ENCODE assay signal across 8 mouse cellular contexts in genomic region chr16:32164396-32165027, GRCm38 (mm10). TPM values are rescaled to one million over a fixed set of nuclear protein-coding genes. Genes with fewer than 3 reads are reported as not detected.
DNase-seq lines count a peak whose midpoint lies in the region; ATAC-seq and TF ChIP-seq lines count a peak whose summit lies in the region.

No protein-coding gene starts in this region.

- H3K36me3 ChIP-seq in embryonic facial prominence, embryonic 14.5 days (ENCODE audit: control insufficient read depth, insufficient read depth, low read length), result no peaks in the 10 kb centered on the region
- H3K36me3 ChIP-seq in intestine, postnatal 0 days (ENCODE audit: control insufficient read depth, insufficient read depth), result no peaks in the 10 kb centered on the region

- no peak for DNase-seq in layer of hippocampus, adult 2 months (ENCODE audit: low spot score in 2 of 2)
- no peak for DNase-seq in layer of hippocampus, adult 8-10 months (ENCODE audit: low spot score in 2 of 2)
- no peak for DNase-seq in embryonic facial prominence, embryonic 14.5 days (ENCODE audit: low spot score)
- DNase-seq in thymus, postnatal 4 days, result peak; percentile 60
- DNase-seq in T-cell, adult 2 months (ENCODE audit: low spot score), result no peak
- no peak for DNase-seq in frontal cortex, postnatal 10 days (ENCODE audit: low spot score in 2 of 2)

- H3K27ac ChIP-seq in layer of hippocampus, adult 2 months, result peak overlapping the region; percentile 93
- no peak overlapping the region for H3K27ac ChIP-seq in embryonic facial prominence, embryonic 14.5 days (replicated peaks; ENCODE audit: low read depth, low read length)
- no peak overlapping the region for H3K27ac ChIP-seq in intestine, postnatal 0 days (ENCODE audit: low read depth, low read length)

- H3K27me3 ChIP-seq in embryonic facial prominence, embryonic 14.5 days (replicated peaks; ENCODE audit: control insufficient read depth, insufficient read depth, low read length), result peaks cover 12% of the 10 kb centered on the region
- no peaks in the 10 kb centered on the region for H3K27me3 ChIP-seq in intestine, postnatal 0 days (replicated peaks; ENCODE audit: control insufficient read depth, insufficient read depth, low read length)

- 0 out of 2 replicates have a peak, but pooled peaks cover 10% of the 10 kb centered on the region for H3K4me1 ChIP-seq in embryonic facial prominence, embryonic 14.5 days (ENCODE audit: control insufficient read depth, insufficient read depth, low read length)
- no peaks in the 10 kb centered on the region for H3K4me1 ChIP-seq in intestine, postnatal 0 days (replicated peaks; ENCODE audit: control insufficient read depth, insufficient read depth, low read length)

- no peak for TF ChIP-seq CTCF in layer of hippocampus, adult 2 months (conservative IDR thresholded peaks at IDR 0.05)
- TF ChIP-seq CTCF in intestine, postnatal 0 days (IDR thresholded peaks at IDR 0.05; ENCODE audit: low read depth), result no peak

- peak overlapping the region; percentile 80 for H3K4me2 ChIP-seq in embryonic facial prominence, embryonic 14.5 days (ENCODE audit: low read depth, low read length)
- peak overlapping the region; percentile 63 for H3K4me2 ChIP-seq in intestine, postnatal 0 days (replicated peaks; ENCODE audit: low read depth)

- 74% methylated on average over 19 of the region's 19 CpGs for WGBS in embryonic facial prominence, embryonic 14.5 days
- 75% methylated on average over 19 of the region's 19 CpGs for WGBS in intestine, postnatal 0 days

- no peak for ATAC-seq in embryonic facial prominence, embryonic 14.5 days (ENCODE audit: low read depth)
- ATAC-seq in intestine, postnatal 0 days, result no peak
- peak; percentile 11 for ATAC-seq in megakaryocyte progenitor cell, adult 5-6 weeks (replicated peaks; ENCODE audit: poor library complexity)

- H3K9me3 ChIP-seq in embryonic facial prominence, embryonic 14.5 days (ENCODE audit: control insufficient read depth, low read length), result no peaks in the 10 kb centered on the region
- H3K9me3 ChIP-seq in intestine, postnatal 0 days (ENCODE audit: control insufficient read depth), result no peaks in the 10 kb centered on the region

- peak overlapping the region; percentile 59 for H3K4me3 ChIP-seq in layer of hippocampus, adult 2 months
- H3K4me3 ChIP-seq in embryonic facial prominence, embryonic 14.5 days (ENCODE audit: low read depth, low read length), result peak overlapping the region; percentile 39
- peak overlapping the region; percentile 32 for H3K4me3 ChIP-seq in intestine, postnatal 0 days (ENCODE audit: low read depth, low read length)

- H3K9ac ChIP-seq in embryonic facial prominence, embryonic 14.5 days (ENCODE audit: low read depth, low read length), result 0 out of 2 replicates have a peak overlapping the region, but pooled peaks have one; percentile 66
- no peak overlapping the region for H3K9ac ChIP-seq in intestine, postnatal 0 days (ENCODE audit: low read depth, low read length)

RNA-seq across cellular contexts. Expression of gene Nrros, which starts 0.9 kb away (rescaled TPM):
- total RNA-seq in layer of hippocampus, adult 2 months (2021), result 10 to 100 TPM; 11.2 to 11.6 TPM
- total RNA-seq in layer of hippocampus, adult 8-10 months (2022), result 10 to 100 TPM in 3 of 4 experiments, 1 to 10 TPM in 1; 9.6 to 16.2 (median 11.9) TPM
- 23.1 and 23.7 TPM in 2 replicates for polyA plus RNA-seq in embryonic facial prominence, embryonic 14.5 days (2014; fragmentation: Nextera tagmentation; extraction: Ambion mirVana)
- 4.7 and 4.8 TPM in 2 replicates for polyA plus RNA-seq in intestine, postnatal 0 days (2015; fragmentation: Nextera tagmentation; extraction: Ambion mirVana)
- total RNA-seq in megakaryocyte progenitor cell, adult 5-6 weeks (2015), result 180 and 190 TPM in 2 replicates
- total RNA-seq in megakaryocyte progenitor cell, adult 5-6 weeks (2017), result 116 and 133 TPM in 2 replicates

RNA-seq across cellular contexts. Expression of gene Bex6, which starts 15.1 kb away (rescaled TPM):
- not detected for total RNA-seq in layer of hippocampus, adult 2 months (2021)
- not detected for total RNA-seq in layer of hippocampus, adult 8-10 months (2022)
- polyA plus RNA-seq in embryonic facial prominence, embryonic 14.5 days (2014; fragmentation: Nextera tagmentation; extraction: Ambion mirVana), result not detected in 2 replicates
- 0.13 TPM in 1 of 2 replicates, not detected in the other for polyA plus RNA-seq in intestine, postnatal 0 days (2015; fragmentation: Nextera tagmentation; extraction: Ambion mirVana)
- total RNA-seq in megakaryocyte progenitor cell, adult 5-6 weeks (2015), result 103 and 110 TPM in 2 replicates
- 81.8 and 101 TPM in 2 replicates for total RNA-seq in megakaryocyte progenitor cell, adult 5-6 weeks (2017)

Comparison
In these comparisons a context has a peak if more than half of its experiments do, and no peak if none do; other contexts are left out.
1. RNA of gene Nrros, which starts 0.9 kb away (total RNA-seq): 116 to 190 TPM in megakaryocyte progenitor cell, adult 5-6 weeks; 9.6 to 16.2 TPM in layer of hippocampus, adult 8-10 months and 11.2 to 11.6 TPM in layer of hippocampus, adult 2 months; every median in the first group is over 4 times any median in the second.
2. RNA of gene Bex6, which starts 15.1 kb away (total RNA-seq): 81.8 to 110 TPM in megakaryocyte progenitor cell, adult 5-6 weeks; not detected in layer of hippocampus, adult 2 months and not detected in layer of hippocampus, adult 8-10 months; every median in the first group is over 10 times any median in the second.
3. Peak in every context shown above with its lines, with median percentiles within 50 percentile points of each other: H3K4me3 ChIP-seq.